ENCODE assay signal across 9 mouse cellular contexts in genomic region chr11:96272024-96272921, GRCm38 (mm10). TPM values are rescaled to one million over a fixed set of nuclear protein-coding genes. Genes with fewer than 3 reads are reported as not detected.
DNase-seq lines count a peak whose midpoint lies in the region; ATAC-seq and TF ChIP-seq lines count a peak whose summit lies in the region.
"Had no signal": no experiment of that assay in that cellular context is flagged by ENCODE, and none has a peak within 500 bp of the region (broad histone marks: within the 10 kb centered on the region; RNA-seq: fewer than 3 reads in every experiment).

No protein-coding gene starts in this region.

- DNase-seq in kidney, adult 18-20 months, result peak; percentile 71
- no peak for DNase-seq in kidney, adult 11 months
- DNase-seq in adrenal gland, postnatal 25 days, result peak; percentile 55
- peak; percentile 54 for DNase-seq in hindbrain, postnatal 0 days (ENCODE audit: low spot score)
- peak; percentile 41 for DNase-seq in midbrain, postnatal 0 days (ENCODE audit: low spot score)

- ATAC-seq in hindbrain, postnatal 0 days, result peak; percentile 43; the same call in 1 of the 2 replicates
- no peak for ATAC-seq in midbrain, postnatal 0 days (ENCODE audit: low FRiP score)
- ATAC-seq in activated CD4-positive, CD25-positive, alpha-beta regulatory T cell, adult 4 months, result no peak
- no peak for ATAC-seq in granulocyte monocyte progenitor cell, adult 5-6 weeks (replicated peaks; ENCODE audit: poor library complexity, severe bottlenecking)
- no peak for ATAC-seq in megakaryocyte progenitor cell, adult 5-6 weeks (replicated peaks; ENCODE audit: poor library complexity)

- peak overlapping the region; percentile 21 for H3K4me3 ChIP-seq in hindbrain, postnatal 0 days (ENCODE audit: low read length)
- H3K4me3 ChIP-seq in midbrain, postnatal 0 days (ENCODE audit: low read depth, low read length), result no peak overlapping the region

- no peaks in the 10 kb centered on the region for H3K4me1 ChIP-seq in hindbrain, postnatal 0 days (ENCODE audit: insufficient read depth, low read length)
- no peaks in the 10 kb centered on the region for H3K4me1 ChIP-seq in midbrain, postnatal 0 days (ENCODE audit: insufficient read depth, low read length)

- no peaks in the 10 kb centered on the region for H3K9me3 ChIP-seq in hindbrain, postnatal 0 days (ENCODE audit: low read length)
- no peaks in the 10 kb centered on the region for H3K9me3 ChIP-seq in midbrain, postnatal 0 days (ENCODE audit: low read length)

- H3K4me2 ChIP-seq in hindbrain, postnatal 0 days (ENCODE audit: low read depth, low read length), result peak overlapping the region; percentile 42; the same call in 1 of the 2 replicates
- peak overlapping the region; percentile 4; the same call in 1 of the 2 replicates for H3K4me2 ChIP-seq in midbrain, postnatal 0 days (ENCODE audit: low read depth, low read length, poor library complexity, severe bottlenecking)

- under 1% methylated on average over 51 of the region's 58 CpGs for WGBS in hindbrain, postnatal 0 days
- under 1% methylated on average over 54 of the region's 58 CpGs for WGBS in midbrain, postnatal 0 days

- no peak for TF ChIP-seq CTCF in hindbrain, postnatal 0 days (IDR thresholded peaks at IDR 0.05; ENCODE audit: low read depth)
- TF ChIP-seq CTCF in midbrain, postnatal 0 days (IDR thresholded peaks at IDR 0.05), result no peak

- H3K9ac ChIP-seq in hindbrain, postnatal 0 days (replicated peaks; ENCODE audit: low read length), result no peak overlapping the region
- no peak overlapping the region for H3K9ac ChIP-seq in midbrain, postnatal 0 days (replicated peaks; ENCODE audit: low read length, poor library complexity, severe bottlenecking)

- no peak overlapping the region for H3K27ac ChIP-seq in hindbrain, postnatal 0 days
- no peak overlapping the region for H3K27ac ChIP-seq in midbrain, postnatal 0 days (ENCODE audit: low read depth, low read length)

- no peaks in the 10 kb centered on the region for H3K36me3 ChIP-seq in hindbrain, postnatal 0 days (ENCODE audit: insufficient read depth, low read length)
- no peaks in the 10 kb centered on the region for H3K36me3 ChIP-seq in midbrain, postnatal 0 days (ENCODE audit: insufficient read depth, low read length)

- H3K27me3 ChIP-seq in hindbrain, postnatal 0 days (ENCODE audit: insufficient read depth, low read length), result peaks cover 92% of the 10 kb centered on the region
- peaks cover 97% of the 10 kb centered on the region for H3K27me3 ChIP-seq in midbrain, postnatal 0 days (ENCODE audit: insufficient read depth, low read length)

RNA-seq across cellular contexts. Expression of gene Hoxb9, which starts 1.0 kb away (rescaled TPM):
- 202 and 263 TPM in 2 replicates for total RNA-seq in adrenal gland, postnatal 25 days (2021)
- 0.40 TPM in 1 of 2 replicates, not detected in the other for total RNA-seq in hindbrain, postnatal 0 days (2014; rRNA removed)
- polyA plus RNA-seq in hindbrain, postnatal 0 days (2015; fragmentation: Nextera tagmentation; extraction: Ambion mirVana), result 0.13 TPM in 1 of 2 replicates, not detected in the other
- total RNA-seq in midbrain, postnatal 0 days (2014; rRNA removed), result not detected in 2 replicates
- not detected in 2 replicates for polyA plus RNA-seq in midbrain, postnatal 0 days (2015; fragmentation: Nextera tagmentation; extraction: Ambion mirVana)
- under 1 TPM in 1 of 2 experiments, not detected in 1; 0.15 TPM for polyA plus RNA-seq in activated CD4-positive, CD25-positive, alpha-beta regulatory T cell, adult 4 months (2017; shearing (Covaris generic))
- not detected in 2 replicates for total RNA-seq in granulocyte monocyte progenitor cell, adult 5-6 weeks (2014; fragmentation: Nextera tagmentation)
- total RNA-seq in granulocyte monocyte progenitor cell, adult 5-6 weeks (2017), result not detected in 2 replicates
- total RNA-seq in megakaryocyte progenitor cell, adult 5-6 weeks (2015), result not detected in 2 replicates
- not detected in 2 replicates for total RNA-seq in megakaryocyte progenitor cell, adult 5-6 weeks (2017)
- total RNA-seq: liver, adult 2 months had no signal
- polyA plus RNA-seq: liver, adult 2 months had no signal

RNA-seq across cellular contexts. Expression of gene Hoxb8, which starts 9.4 kb away (rescaled TPM):
- total RNA-seq in adrenal gland, postnatal 25 days (2021), result 84.9 and 94.6 TPM in 2 replicates
- 28.0 and 66.5 TPM in 2 replicates for total RNA-seq in hindbrain, postnatal 0 days (2014; rRNA removed)
- polyA plus RNA-seq in hindbrain, postnatal 0 days (2015; fragmentation: Nextera tagmentation; extraction: Ambion mirVana), result 4.6 and 6.2 TPM in 2 replicates
- total RNA-seq in midbrain, postnatal 0 days (2014; rRNA removed), result 3.4 TPM in 1 of 2 replicates, not detected in the other
- not detected in 2 replicates for polyA plus RNA-seq in midbrain, postnatal 0 days (2015; fragmentation: Nextera tagmentation; extraction: Ambion mirVana)
- not detected for polyA plus RNA-seq in activated CD4-positive, CD25-positive, alpha-beta regulatory T cell, adult 4 months (2017; shearing (Covaris generic))
- total RNA-seq in granulocyte monocyte progenitor cell, adult 5-6 weeks (2014; fragmentation: Nextera tagmentation), result not detected in 2 replicates
- total RNA-seq in granulocyte monocyte progenitor cell, adult 5-6 weeks (2017), result not detected in 2 replicates
- not detected in 2 replicates for total RNA-seq in megakaryocyte progenitor cell, adult 5-6 weeks (2015)
- total RNA-seq in megakaryocyte progenitor cell, adult 5-6 weeks (2017), result not detected in 2 replicates
- total RNA-seq: liver, adult 2 months had no signal

RNA-seq across cellular contexts. Expression of gene Hoxb7, which starts 14.2 kb away (rescaled TPM):
- 54.7 and 58.6 TPM in 2 replicates for total RNA-seq in adrenal gland, postnatal 25 days (2021)
- total RNA-seq in hindbrain, postnatal 0 days (2014; rRNA removed), result 11.0 and 21.7 TPM in 2 replicates
- 10.1 and 16.8 TPM in 2 replicates for polyA plus RNA-seq in hindbrain, postnatal 0 days (2015; fragmentation: Nextera tagmentation; extraction: Ambion mirVana)
- 0.19 TPM in 1 of 2 replicates, not detected in the other for total RNA-seq in midbrain, postnatal 0 days (2014; rRNA removed)
- polyA plus RNA-seq in midbrain, postnatal 0 days (2015; fragmentation: Nextera tagmentation; extraction: Ambion mirVana), result not detected in 2 replicates
- not detected for polyA plus RNA-seq in activated CD4-positive, CD25-positive, alpha-beta regulatory T cell, adult 4 months (2017; shearing (Covaris generic))
- not detected in 2 replicates for total RNA-seq in granulocyte monocyte progenitor cell, adult 5-6 weeks (2014; fragmentation: Nextera tagmentation)
- not detected in 2 replicates for total RNA-seq in granulocyte monocyte progenitor cell, adult 5-6 weeks (2017)
- not detected in 2 replicates for total RNA-seq in megakaryocyte progenitor cell, adult 5-6 weeks (2015)
- not detected in 2 replicates for total RNA-seq in megakaryocyte progenitor cell, adult 5-6 weeks (2017)

RNA-seq across cellular contexts. Expression of gene Hoxb6, which starts 20.0 kb away (rescaled TPM):
- total RNA-seq in adrenal gland, postnatal 25 days (2021), result 74.4 and 78.8 TPM in 2 replicates
- total RNA-seq in hindbrain, postnatal 0 days (2014; rRNA removed), result 23.2 and 30.2 TPM in 2 replicates
- 29.0 and 36.3 TPM in 2 replicates for polyA plus RNA-seq in hindbrain, postnatal 0 days (2015; fragmentation: Nextera tagmentation; extraction: Ambion mirVana)
- total RNA-seq in midbrain, postnatal 0 days (2014; rRNA removed), result 0.22 TPM in 1 of 2 replicates, not detected in the other
- not detected in 2 replicates for polyA plus RNA-seq in midbrain, postnatal 0 days (2015; fragmentation: Nextera tagmentation; extraction: Ambion mirVana)
- not detected for polyA plus RNA-seq in activated CD4-positive, CD25-positive, alpha-beta regulatory T cell, adult 4 months (2017; shearing (Covaris generic))
- not detected in 2 replicates for total RNA-seq in granulocyte monocyte progenitor cell, adult 5-6 weeks (2014; fragmentation: Nextera tagmentation)
- total RNA-seq in granulocyte monocyte progenitor cell, adult 5-6 weeks (2017), result not detected in 2 replicates
- total RNA-seq in megakaryocyte progenitor cell, adult 5-6 weeks (2015), result not detected in 2 replicates
- total RNA-seq in megakaryocyte progenitor cell, adult 5-6 weeks (2017), result 0.30 TPM in 1 of 2 replicates, not detected in the other
- total RNA-seq: liver, adult 2 months had no signal

RNA-seq across cellular contexts. Expression of gene Hoxb5, which starts 30.9 kb away (rescaled TPM):
- total RNA-seq in adrenal gland, postnatal 25 days (2021), result 36.5 and 36.8 TPM in 2 replicates
- 16.5 and 24.3 TPM in 2 replicates for total RNA-seq in hindbrain, postnatal 0 days (2014; rRNA removed)
- 109 and 113 TPM in 2 replicates for polyA plus RNA-seq in hindbrain, postnatal 0 days (2015; fragmentation: Nextera tagmentation; extraction: Ambion mirVana)
- 1.5 TPM in 1 of 2 replicates, not detected in the other for total RNA-seq in midbrain, postnatal 0 days (2014; rRNA removed)
- not detected in 2 replicates for polyA plus RNA-seq in midbrain, postnatal 0 days (2015; fragmentation: Nextera tagmentation; extraction: Ambion mirVana)
- not detected for polyA plus RNA-seq in activated CD4-positive, CD25-positive, alpha-beta regulatory T cell, adult 4 months (2017; shearing (Covaris generic))
- total RNA-seq in granulocyte monocyte progenitor cell, adult 5-6 weeks (2014; fragmentation: Nextera tagmentation), result not detected in 2 replicates
- 0.05 TPM in 1 of 2 replicates, not detected in the other for total RNA-seq in granulocyte monocyte progenitor cell, adult 5-6 weeks (2017)
- total RNA-seq in megakaryocyte progenitor cell, adult 5-6 weeks (2015), result 0.07 and 0.44 TPM in 2 replicates
- total RNA-seq in megakaryocyte progenitor cell, adult 5-6 weeks (2017), result 0.14 TPM in 1 of 2 replicates, not detected in the other

Comparison
In these comparisons a context has a peak if more than half of its experiments do, and no peak if none do; other contexts are left out.
1. RNA of gene Hoxb9, which starts 1.0 kb away (total RNA-seq): 202 to 263 TPM in adrenal gland, postnatal 25 days; 0.40 TPM in hindbrain, postnatal 0 days, not detected in midbrain, postnatal 0 days, not detected in granulocyte monocyte progenitor cell, adult 5-6 weeks and not detected in megakaryocyte progenitor cell, adult 5-6 weeks; every median in the first group is over 100 times any median in the second.
2. RNA of gene Hoxb7, which starts 14.2 kb away (total RNA-seq): 54.7 to 58.6 TPM in adrenal gland, postnatal 25 days and 11.0 to 21.7 TPM in hindbrain, postnatal 0 days; 0.19 TPM in midbrain, postnatal 0 days, not detected in granulocyte monocyte progenitor cell, adult 5-6 weeks and not detected in megakaryocyte progenitor cell, adult 5-6 weeks; every median in the first group is over 10 times any median in the second.